Mouse (Mus musculus) midbrain, embryonic 14.5 days (tissue): Measurements from ENCODE around the gene Mapk10. TPM values are rescaled to one million over a fixed set of nuclear protein-coding genes. Genes with fewer than 3 reads are reported as not detected.

Experiments
- ATAC-seq: fragments of 200-750 bp; cut with Nextera tagmentation; 2 replicates; pipeline ENCODE4 v1.8.0; 2017; ENCODE audit warnings: moderate number of reproducible peaks, moderate library complexity; ENCODE audit not compliant: low FRiP score, low TSS enrichment
- DNase-seq: peaks from one replicate; pipeline ENCODE4 v3.0.0-alpha.2; 2015
- H3K27ac ChIP-seq: fragments of 300-500 bp; sonication (generic); replicated peaks from 2 replicates; pipeline ENCODE4 v1.5.1; 2014; ENCODE audit warnings: mild to moderate bottlenecking, low read depth, low read length, moderate library complexity
- H3K27me3 ChIP-seq: fragments of 300-500 bp; sonication (generic); 2 replicates; pipeline ENCODE4 v1.6.1; 2014; ENCODE audit warnings: low read length, control low read depth, mixed read lengths; ENCODE audit not compliant: control insufficient read depth, insufficient read depth
- H3K36me3 ChIP-seq: fragments of 300-500 bp; sonication (generic); 2 replicates; pipeline ENCODE4 v1.6.1; 2014; ENCODE audit warnings: low read length, control low read depth; ENCODE audit not compliant: control insufficient read depth, insufficient read depth
- H3K4me1 ChIP-seq: fragments of 300-500 bp; sonication (generic); 2 replicates; pipeline ENCODE4 v1.6.1; 2014; ENCODE audit warnings: mild to moderate bottlenecking, antibody characterized with exemption, low read length, control low read depth; ENCODE audit not compliant: control insufficient read depth, insufficient read depth
- H3K4me2 ChIP-seq: fragments of 300-500 bp; sonication (generic); 2 replicates; pipeline ENCODE4 v1.6.1; 2014; ENCODE audit warnings: mild to moderate bottlenecking, low read length, moderate library complexity
- H3K4me3 ChIP-seq: fragments of 300-500 bp; sonication (generic); replicated peaks from 2 replicates; pipeline ENCODE4 v1.5.1; 2014; ENCODE audit warnings: low read depth, low read length
- H3K9ac ChIP-seq: fragments of 300-500 bp; sonication (generic); replicated peaks from 2 replicates; pipeline ENCODE4 v1.6.1; 2014; ENCODE audit warnings: mild to moderate bottlenecking, low read length, moderate library complexity
- H3K9me3 ChIP-seq: fragments of 300-500 bp; sonication (generic); 2 replicates; pipeline ENCODE4 v1.6.1; 2016; ENCODE audit warnings: low read length, control low read depth, mixed read lengths; ENCODE audit not compliant: control insufficient read depth
- WGBS: fragments of 180-500 bp; shearing (Covaris S2); extraction: QIAGEN DNeasy Blood & Tissue Kit; methylation state at CpG from one replicate; pipeline ENCODE4 v1.1.7; 2014; 5-methylcytosine and 5-hydroxymethylcytosine counted together
- polyA plus RNA-seq: library from polyadenylated mRNA; unstranded; fragments of >200 nt; fragmentation: Nextera tagmentation; extraction: Ambion mirVana; gene quantifications from 2 replicates; pipeline ENCODE4 v1.2.1, GENCODE M21; 2014

Mapk10 gene
- polyA plus RNA-seq, 1 experiment from 2014 or later: 132 TPM

GRCm38 (mm10) chr5:102904066-102904465 lies 307.1 kb downstream of the Mapk10 start:
- no peak overlapping the region for H3K4me3 ChIP-seq
- H3K27me3 ChIP-seq: no peaks in the 10 kb centered on the region
- no peaks in the 10 kb centered on the region for H3K36me3 ChIP-seq
- H3K4me1 ChIP-seq: peaks cover 7% of the 10 kb centered on the region; the same call in 1 of the 2 replicates
- ATAC-seq (no peak), DNase-seq (no peak)
- 88% methylated on average over 12 of the region's 12 CpGs for WGBS
- no peaks in the 10 kb centered on the region for H3K9me3 ChIP-seq
- H3K27ac ChIP-seq: no peak overlapping the region
- no peak overlapping the region for H3K9ac ChIP-seq
- no peak overlapping the region for H3K4me2 ChIP-seq

- 70% methylated on average over 9 of the region's 9 CpGs for WGBS
- Histone ChIP-seq H3K9ac (no peak overlapping the region), H3K9me3 (no peaks in the 10 kb centered on the region), H3K4me3 (no peak overlapping the region), H3K4me1 (peaks cover 7% of the 10 kb centered on the region; the same call in 1 of the 2 replicates), H3K27me3 (no peaks in the 10 kb centered on the region), H3K36me3 (no peaks in the 10 kb centered on the region), H3K27ac (no peak overlapping the region), H3K4me2 (no peak overlapping the region)
- no peak for DNase-seq
- no peak for ATAC-seq
These were observed 307.6 kb downstream of the Mapk10 start for GRCm38 (mm10) chr5:102903487-102903886.

GRCm38 (mm10) chr5:102901176-102901575 lies 310.0 kb downstream of the Mapk10 start:
- no peak overlapping the region for H3K9ac ChIP-seq
- no peak overlapping the region for H3K27ac ChIP-seq
- WGBS: 71% methylated on average over 5 of the region's 5 CpGs
- no peaks in the 10 kb centered on the region for H3K27me3 ChIP-seq
- DNase-seq (no peak), ATAC-seq (no peak)
- no peaks in the 10 kb centered on the region for H3K9me3 ChIP-seq
- H3K4me2 ChIP-seq: no peak overlapping the region
- no peak overlapping the region for H3K4me3 ChIP-seq
- H3K36me3 ChIP-seq: no peaks in the 10 kb centered on the region
- H3K4me1 ChIP-seq: peaks cover 7% of the 10 kb centered on the region; the same call in 1 of the 2 replicates

GRCm38 (mm10) chr5:102899680-102900215 lies 311.4 kb downstream of the Mapk10 start:
- Histone ChIP-seq H3K27ac (no peak overlapping the region), H3K36me3 (no peaks in the 10 kb centered on the region), H3K4me2 (no peak overlapping the region), H3K4me1 (no peaks in the 10 kb centered on the region), H3K4me3 (no peak overlapping the region), H3K27me3 (no peaks in the 10 kb centered on the region), H3K9me3 (no peaks in the 10 kb centered on the region), H3K9ac (no peak overlapping the region)
- DNase-seq: peak; percentile 46
- no peak for ATAC-seq
- 35% methylated on average over 6 of the region's 6 CpGs for WGBS

- Histone ChIP-seq H3K36me3 (no peaks in the 10 kb centered on the region), H3K4me1 (no peaks in the 10 kb centered on the region), H3K27me3 (no peaks in the 10 kb centered on the region), H3K4me2 (no peak overlapping the region), H3K9me3 (no peaks in the 10 kb centered on the region), H3K9ac (no peak overlapping the region), H3K4me3 (no peak overlapping the region), H3K27ac (no peak overlapping the region)
- WGBS: 97% methylated on average over 4 of the region's 4 CpGs
- ATAC-seq (no peak), DNase-seq (no peak)
These were observed 312.8 kb downstream of the Mapk10 start for GRCm38 (mm10) chr5:102898301-102898700.

- Histone ChIP-seq H3K4me3 (no peak overlapping the region), H3K9me3 (no peaks in the 10 kb centered on the region), H3K27me3 (no peaks in the 10 kb centered on the region), H3K9ac (no peak overlapping the region), H3K36me3 (no peaks in the 10 kb centered on the region), H3K4me2 (no peak overlapping the region), H3K4me1 (0 out of 2 replicates have a peak, but pooled peaks cover 3% of the 10 kb centered on the region), H3K27ac (no peak overlapping the region)
- DNase-seq (no peak), ATAC-seq (no peak)
- 95% methylated on average over 11 of the region's 11 CpGs for WGBS
These were observed 318.9 kb downstream of the Mapk10 start for GRCm38 (mm10) chr5:102892226-102892625.

GRCm38 (mm10) chr5:102889163-102889488 lies 322.0 kb downstream of the Mapk10 start:
- ATAC-seq (no peak), DNase-seq (no peak)
- Histone ChIP-seq H3K9me3 (no peaks in the 10 kb centered on the region), H3K27ac (no peak overlapping the region), H3K4me2 (no peak overlapping the region), H3K36me3 (no peaks in the 10 kb centered on the region), H3K27me3 (no peaks in the 10 kb centered on the region), H3K9ac (no peak overlapping the region), H3K4me3 (no peak overlapping the region), H3K4me1 (0 out of 2 replicates have a peak, but pooled peaks cover 3% of the 10 kb centered on the region)
- WGBS: 87% methylated on average over 2 of the region's 2 CpGs

GRCm38 (mm10) chr5:102888482-102889162 lies 322.5 kb downstream of the Mapk10 start:
- DNase-seq (peak; percentile 34), ATAC-seq (no peak)
- WGBS: 73% methylated on average over 14 of the region's 14 CpGs
- Histone ChIP-seq H3K4me3 (no peak overlapping the region), H3K9me3 (no peaks in the 10 kb centered on the region), H3K4me2 (no peak overlapping the region), H3K27ac (no peak overlapping the region; the same call in 1 of the 2 replicates), H3K36me3 (no peaks in the 10 kb centered on the region), H3K4me1 (0 out of 2 replicates have a peak, but pooled peaks cover 3% of the 10 kb centered on the region), H3K27me3 (no peaks in the 10 kb centered on the region), H3K9ac (no peak overlapping the region)

- Histone ChIP-seq H3K9ac (no peak overlapping the region), H3K27me3 (no peaks in the 10 kb centered on the region), H3K36me3 (no peaks in the 10 kb centered on the region), H3K4me1 (no peaks in the 10 kb centered on the region), H3K27ac (no peak overlapping the region), H3K4me2 (no peak overlapping the region), H3K4me3 (no peak overlapping the region), H3K9me3 (no peaks in the 10 kb centered on the region)
- WGBS: 64% methylated on average over 16 of the region's 16 CpGs
- DNase-seq (no peak), ATAC-seq (no peak)
These were observed 335.5 kb downstream of the Mapk10 start for GRCm38 (mm10) chr5:102875628-102876027.
